8 mouse cellular contexts compared by ENCODE assay signal in the genomic region with DNA sequence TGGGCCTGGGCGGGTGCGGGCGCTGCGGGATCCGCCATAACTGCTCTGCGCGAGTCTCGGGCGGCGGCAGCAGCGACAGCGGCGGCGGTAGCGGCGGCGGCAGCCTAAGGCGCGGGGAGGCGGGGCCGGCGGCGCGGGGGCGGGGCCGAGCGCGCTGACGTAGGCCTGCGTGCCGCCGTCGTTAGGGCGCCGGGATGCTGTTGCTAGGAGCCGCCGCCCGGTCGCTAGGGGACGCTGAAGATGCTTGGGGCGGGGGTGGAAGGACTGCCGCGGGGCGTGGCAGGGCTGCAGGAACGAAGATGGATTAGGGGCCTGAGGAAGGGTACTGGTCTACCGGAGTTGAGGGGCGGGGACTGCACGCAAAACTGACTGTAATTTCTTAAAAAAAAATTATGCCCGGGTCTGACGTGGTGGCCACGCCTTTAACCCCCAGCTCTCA. TPM values are rescaled to one million over a fixed set of nuclear protein-coding genes. Genes with fewer than 3 reads are reported as not detected.
A peak's percentile ranks its signal among the peaks of the same experiment; 100 is the strongest.
DNase-seq lines count a peak whose midpoint lies in the region; ATAC-seq and TF ChIP-seq lines count a peak whose summit lies in the region.

A gene (minus strand): TSS at position 72 of the 439 bp plus-strand sequence.

- DNase-seq in B cell, adult 2 months = peak; percentile 94 to 95
- peak; percentile 88 for DNase-seq in embryonic facial prominence, embryonic 14.5 days (ENCODE audit: low spot score)
- peak; percentile 70 for DNase-seq in heart, adult 8-10 months (ENCODE audit: low spot score)
- peak; percentile 82 for DNase-seq in kidney, adult 9 months
- DNase-seq in spleen, postnatal 14 days (ENCODE audit: low spot score in 2 of 2) = peak; percentile 79 to 90

- H3K9ac ChIP-seq in embryonic facial prominence, embryonic 14.5 days (ENCODE audit: low read depth, low read length) = peak within 1 kb of the TSS; percentile 92
- peak within 1 kb of the TSS; percentile 85 for H3K9ac ChIP-seq in limb, embryonic 13.5 days
- peak within 1 kb of the TSS; percentile 98 for H3K9ac ChIP-seq in midbrain, embryonic 16.5 days (ENCODE audit: low read depth, low read length)

- H3K4me2 ChIP-seq in embryonic facial prominence, embryonic 14.5 days (ENCODE audit: low read depth, low read length) = peak within 1 kb of the TSS; percentile 88
- peak within 1 kb of the TSS; percentile 84 for H3K4me2 ChIP-seq in limb, embryonic 13.5 days (replicated peaks)
- peak within 1 kb of the TSS; percentile 62 for H3K4me2 ChIP-seq in midbrain, embryonic 16.5 days (ENCODE audit: low read length)

- no peaks in the 10 kb centered on the region for H3K27me3 ChIP-seq in embryonic facial prominence, embryonic 14.5 days (replicated peaks; ENCODE audit: control insufficient read depth, insufficient read depth, low read length)
- no peaks in the 10 kb centered on the region for H3K27me3 ChIP-seq in limb, embryonic 13.5 days
- no peaks in the 10 kb centered on the region for H3K27me3 ChIP-seq in midbrain, embryonic 16.5 days (ENCODE audit: control insufficient read depth, insufficient read depth, low read depth, low read length)

- no peaks in the 10 kb centered on the region for H3K36me3 ChIP-seq in embryonic facial prominence, embryonic 14.5 days (ENCODE audit: control insufficient read depth, insufficient read depth, low read length)
- no peaks in the 10 kb centered on the region for H3K36me3 ChIP-seq in limb, embryonic 13.5 days
- H3K36me3 ChIP-seq in midbrain, embryonic 16.5 days (ENCODE audit: control insufficient read depth, insufficient read depth, low read length) = no peaks in the 10 kb centered on the region

- peak; percentile 91 for ATAC-seq in embryonic facial prominence, embryonic 14.5 days (ENCODE audit: low read depth)
- peak; percentile 87 for ATAC-seq in limb, embryonic 13.5 days (ENCODE audit: low FRiP score, low read depth)
- peak; percentile 88 for ATAC-seq in midbrain, embryonic 16.5 days

- peak within 1 kb of the TSS; percentile 79 for H3K4me3 ChIP-seq in bone marrow, adult 2 months (replicated peaks; ENCODE audit: control insufficient read depth, low read depth, low read length)
- H3K4me3 ChIP-seq in embryonic facial prominence, embryonic 14.5 days (ENCODE audit: low read depth, low read length) = peak within 1 kb of the TSS; percentile 98
- peak within 1 kb of the TSS; percentile 89 for H3K4me3 ChIP-seq in limb, embryonic 13.5 days
- peak within 1 kb of the TSS; percentile 89 for H3K4me3 ChIP-seq in midbrain, embryonic 16.5 days (ENCODE audit: low read depth, low read length)

- no peaks in the 10 kb centered on the region for H3K9me3 ChIP-seq in embryonic facial prominence, embryonic 14.5 days (ENCODE audit: control insufficient read depth, low read length)
- no peaks in the 10 kb centered on the region for H3K9me3 ChIP-seq in limb, embryonic 13.5 days
- no peaks in the 10 kb centered on the region for H3K9me3 ChIP-seq in midbrain, embryonic 16.5 days (replicated peaks; ENCODE audit: control insufficient read depth, low read length, poor library complexity, severe bottlenecking)

- peak within 1 kb of the TSS; percentile 93 for H3K27ac ChIP-seq in bone marrow, adult 2 months (ENCODE audit: control insufficient read depth, insufficient read depth, low read depth, low read length, poor library complexity)
- peak within 1 kb of the TSS; percentile 91 for H3K27ac ChIP-seq in embryonic facial prominence, embryonic 14.5 days (replicated peaks; ENCODE audit: low read depth, low read length)
- peak within 1 kb of the TSS; percentile 82; the same call in 1 of the 2 replicates for H3K27ac ChIP-seq in limb, embryonic 13.5 days
- H3K27ac ChIP-seq in midbrain, embryonic 16.5 days (ENCODE audit: low read length) = peak within 1 kb of the TSS; percentile 95

- WGBS in bone marrow, adult 2 months = 2% methylated on average over 47 of the region's 51 CpGs
- WGBS in embryonic facial prominence, embryonic 14.5 days = 4% methylated on average over 15 of the region's 51 CpGs
- WGBS in limb, embryonic 13.5 days = 2% methylated on average over 36 of the region's 51 CpGs
- WGBS in midbrain, embryonic 16.5 days = 2% methylated on average over 24 of the region's 51 CpGs

- peak; percentile 19; the same call in 1 of the 2 replicates for TF ChIP-seq CTCF in bone marrow, adult 2 months (IDR thresholded peaks at IDR 0.05; ENCODE audit: control insufficient read depth, insufficient read depth, low read length)

- no peaks in the 10 kb centered on the region for H3K4me1 ChIP-seq in bone marrow, adult 2 months (ENCODE audit: control insufficient read depth, insufficient read depth, low read length)
- peaks cover 7% of the 10 kb centered on the region for H3K4me1 ChIP-seq in embryonic facial prominence, embryonic 14.5 days (ENCODE audit: control insufficient read depth, insufficient read depth, low read length)
- H3K4me1 ChIP-seq in limb, embryonic 13.5 days = peaks cover 35% of the 10 kb centered on the region
- peaks cover 19% of the 10 kb centered on the region for H3K4me1 ChIP-seq in midbrain, embryonic 16.5 days (ENCODE audit: control insufficient read depth, insufficient read depth, low read length)

- TF ChIP-seq POLR2A in bone marrow, adult 2 months (IDR thresholded peaks at IDR 0.05; ENCODE audit: borderline replicate concordance, control insufficient read depth, low read depth, low read length) = peak; percentile 49; the same call in 1 of the 2 replicates

RNA-seq across cellular contexts. Expression of the gene that starts here (rescaled TPM):
- 90.9 and 133 TPM in 2 replicates for polyA plus RNA-seq in bone marrow, adult 2 months (2011; ENCODE audit: insufficient read depth, insufficient read length, low replicate concordance, missing spikeins)
- 15.4 and 17.4 TPM in 2 replicates for polyA plus RNA-seq in embryonic facial prominence, embryonic 14.5 days (2014; fragmentation: Nextera tagmentation; extraction: Ambion mirVana)
- 10 to 100 TPM; 27.4 to 33.1 (median 29.8) TPM for total RNA-seq in heart, adult 8-10 months (2022)
- polyA plus RNA-seq in limb, embryonic 13.5 days (2015; fragmentation: Nextera tagmentation; extraction: Ambion mirVana) = 10.3 and 12.1 TPM in 2 replicates
- polyA plus RNA-seq in midbrain, embryonic 16.5 days (2015; fragmentation: Nextera tagmentation; extraction: Ambion mirVana) = 15.5 and 17.0 TPM in 2 replicates

Comparison
In these comparisons a context has a peak if more than half of its experiments do, and no peak if none do; other contexts are left out.
1. Peak in every context shown above with its lines: DNase-seq, ATAC-seq, H3K4me3 ChIP-seq and H3K27ac ChIP-seq.